Mouse (Mus musculus) heart, postnatal 36 days (tissue): ENCODE results near the gene Psenen. TPM values are rescaled to one million over a fixed set of nuclear protein-coding genes. Genes with fewer than 3 reads are reported as not detected.

ENCODE experiments used
- DNase-seq, 2 experiments: peaks; one replicate each; pipeline ENCODE4 v3.0.0; 2021 to 2022
- intact Hi-C: fragments of 180-260 bp; cut with DNase I; formaldehyde crosslinking; loops from one replicate; pipeline ENCODE4 v1.15.1; 2025
- total RNA-seq, 2 experiments: library from RNA; stranded (reverse); gene quantifications; 2 replicates each; pipeline ENCODE4 v1.2.3; 2021

Gene Psenen
- total RNA-seq, 2 experiments from 2014 or later = 75.8 to 81.6 TPM

DNA sequence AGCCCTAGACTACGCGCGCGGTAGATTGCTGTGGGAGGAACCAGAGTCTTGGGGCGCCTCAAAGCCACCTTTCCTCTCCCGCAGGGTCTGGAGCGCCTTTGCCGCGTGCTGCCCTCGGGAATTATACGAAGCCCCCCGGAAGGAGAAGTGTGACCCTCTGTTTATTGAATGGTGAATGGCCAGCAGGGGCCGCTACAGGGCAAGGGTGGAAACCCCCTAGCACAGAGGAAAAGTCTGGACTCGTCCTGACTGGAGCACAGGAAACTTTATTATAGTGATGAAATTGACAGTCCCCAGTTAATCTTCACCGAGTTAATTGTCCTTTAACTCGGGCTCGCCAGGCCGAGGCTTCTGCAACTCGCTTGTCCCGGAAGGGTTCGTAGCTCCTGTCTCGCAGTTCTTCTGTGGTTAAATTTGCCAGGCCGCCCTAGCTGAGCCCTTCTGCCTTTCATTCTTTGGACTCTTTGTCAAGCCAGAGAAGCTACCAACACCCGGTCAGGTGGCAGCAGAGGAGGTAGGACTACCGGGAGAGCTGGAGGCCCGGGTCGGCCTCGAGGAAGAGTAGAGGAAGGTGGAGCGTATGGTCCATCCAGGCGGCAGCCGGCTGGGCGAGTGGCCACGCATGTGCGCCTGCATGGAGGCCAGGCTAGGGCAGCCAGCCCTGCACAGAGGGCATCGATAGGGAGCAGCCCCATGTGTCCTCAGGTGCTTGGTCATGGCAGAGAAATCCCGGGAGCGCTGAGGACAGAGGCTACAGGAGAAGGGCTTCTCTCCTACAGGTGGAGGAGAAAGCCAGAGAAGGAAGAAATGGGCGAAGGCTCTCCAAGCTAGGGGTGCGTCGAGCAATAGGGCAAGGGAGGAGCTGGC lies 26.2 kb upstream of the Psenen start:
- peak; percentile 88 to 90 for DNase-seq
- intact Hi-C loops = loop anchor here (1.0 to 10.0 kb wide), 7 partner anchors 25 to 383 kb away; partner anchors contain the start of genes Fam187b, Ffar1, Hspb6 and Lsr

- intact Hi-C loops = loop anchor here (1.0 to 5.0 kb wide), 5 partner anchors 25 to 383 kb away; partner anchors contain the start of genes Fam187b, Hspb6, Lsr and Proser3
Measured at GRCm38 (mm10) chr7:30588676-30589434, 25.4 kb upstream of the Psenen start, which contains the start of gene Kmt2b. Kmt2b (minus strand) TSS chr7:30588726.

GRCm38 (mm10) chr7:30587842-30588667 lies 24.6 kb upstream of the Psenen start:
- DNase-seq = peak in 1 of 2 experiments; percentile 51
- intact Hi-C loops = loop anchor here (1.0 to 5.0 kb wide), 4 partner anchors 24 to 384 kb away; partner anchors contain the start of genes Fam187b, Hspb6, Lsr and Proser3

More at GRCm38 (mm10) chr7:30588676-30589434, 25.4 kb upstream of the Psenen start, which contains the start of gene Kmt2b:
- DNase-seq = peak; percentile 91 to 96

- DNase-seq = no peak
- intact Hi-C loops = loop anchor here (1.0 to 5.0 kb wide), 4 partner anchors 22 to 386 kb away; partner anchors contain the start of genes Fam187b, Hspb6, Lsr and Proser3
Measured at GRCm38 (mm10) chr7:30586455-30587020, 23.1 kb upstream of the Psenen start.

DNA sequence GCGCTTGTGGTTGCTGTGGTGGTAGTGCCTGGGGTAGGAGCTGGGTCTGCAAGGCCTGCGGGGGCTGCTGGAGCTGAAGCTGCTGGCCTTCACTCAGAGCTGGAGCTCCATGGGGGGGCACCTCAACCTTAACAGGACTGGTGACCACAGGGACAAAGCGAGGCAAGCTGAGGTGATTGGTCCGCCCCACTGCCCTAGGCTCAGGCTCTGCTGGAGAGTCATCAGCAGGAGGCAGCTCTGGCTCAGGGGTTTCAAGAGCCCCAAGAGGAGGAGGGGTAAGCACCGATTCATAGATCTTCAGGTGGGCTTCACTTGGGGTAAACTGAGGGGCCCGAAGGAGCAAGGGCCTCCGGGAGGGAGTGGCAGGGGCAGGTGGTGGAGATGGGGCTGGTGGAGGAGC lies 21.7 kb upstream of the Psenen start:
- DNase-seq = no peak
- intact Hi-C loops = loop anchor here (5.0 kb wide), 3 partner anchors 33 to 387 kb away; partner anchors contain the start of genes Fam187b, Hspb6, Lsr and Proser3

DNA sequence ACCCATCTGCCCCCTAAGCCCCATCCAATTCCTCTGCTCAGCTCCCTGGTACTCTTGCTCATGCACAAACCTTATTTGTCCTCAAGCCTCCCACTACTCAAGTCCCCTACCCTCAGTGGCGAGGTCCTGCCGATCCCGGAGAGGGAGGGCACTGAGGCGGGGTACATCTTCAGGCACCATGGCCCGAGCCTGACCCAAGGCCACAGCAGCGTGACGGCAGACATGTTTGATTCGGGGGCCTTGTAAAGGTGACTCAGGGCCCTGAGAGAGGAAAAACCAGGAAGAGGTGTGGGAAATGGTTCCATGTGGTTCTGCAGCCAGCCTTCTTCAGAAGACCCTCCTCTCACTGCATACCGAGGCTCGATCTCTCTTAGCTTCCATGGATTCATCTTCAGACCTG lies 20.9 kb upstream of the Psenen start:
- DNase-seq = no peak
- intact Hi-C loops = no loop called here

DNA sequence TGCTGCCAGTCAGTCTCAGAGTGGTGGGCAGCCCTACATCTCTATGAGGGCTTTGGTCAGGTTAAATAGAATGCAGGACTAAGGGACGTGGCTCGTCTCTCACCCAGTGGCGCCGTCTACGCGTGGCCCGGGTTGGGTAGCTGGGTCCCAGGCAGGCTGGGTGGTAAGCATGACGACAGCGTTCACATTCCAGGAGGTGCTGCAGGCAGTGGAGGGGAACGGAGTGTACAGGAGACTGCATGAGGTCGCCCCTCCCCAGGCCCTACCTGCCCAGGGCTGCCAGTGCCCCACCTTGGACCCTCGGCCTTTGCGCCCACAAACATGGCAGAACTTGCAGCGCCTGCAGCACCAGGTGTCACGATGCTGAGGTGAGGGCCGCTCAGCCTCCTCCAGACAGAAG lies 18.1 kb upstream of the Psenen start:
- intact Hi-C loops = no loop called here

DNA sequence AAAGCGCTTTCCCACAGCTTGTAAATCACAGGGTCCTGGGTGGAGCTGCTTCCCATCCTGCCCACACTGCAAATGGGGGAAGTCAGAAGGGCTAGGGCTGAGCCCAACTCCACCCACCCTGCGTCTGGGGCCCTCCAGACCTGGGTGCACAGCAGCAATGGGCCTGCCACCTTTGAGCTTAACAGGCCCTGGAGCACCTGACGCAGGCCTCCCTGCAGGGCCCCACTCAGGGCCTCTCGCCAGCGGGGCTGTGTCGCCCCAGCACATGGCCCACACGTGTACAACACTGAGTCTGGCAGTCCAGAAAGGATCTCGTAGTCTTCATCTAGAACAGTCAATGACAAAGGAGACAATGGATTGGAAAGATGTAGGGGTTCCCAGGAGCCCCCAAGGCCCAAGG lies 16.5 kb upstream of the Psenen start:
- DNase-seq = no peak
- intact Hi-C loops = no loop called here

More for the DNA sequence above, 18.1 kb upstream of the Psenen start:
- DNase-seq = no peak

DNA sequence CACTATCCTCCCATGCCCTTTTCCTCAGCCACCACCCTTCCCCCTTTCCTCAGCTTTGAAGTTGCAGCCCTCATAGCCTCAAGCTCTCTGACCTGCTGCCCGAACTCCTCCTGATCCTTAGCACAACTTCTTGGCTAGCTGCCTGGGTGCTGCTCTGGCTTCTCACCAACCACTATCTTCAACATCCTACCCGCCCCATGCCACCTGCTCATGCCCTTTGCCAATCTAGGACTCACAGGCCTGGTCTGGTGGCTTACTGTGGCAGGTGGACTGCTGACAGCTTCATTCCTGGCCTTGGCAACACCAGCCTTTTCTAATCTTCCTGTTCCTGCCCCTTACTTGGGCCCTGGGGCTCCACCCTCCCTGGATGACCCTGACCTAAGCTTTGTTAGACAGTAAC lies 9.5 kb upstream of the Psenen start:
- peak in 1 of 2 experiments; percentile 53 for DNase-seq
- intact Hi-C loops = no loop called here

DNA sequence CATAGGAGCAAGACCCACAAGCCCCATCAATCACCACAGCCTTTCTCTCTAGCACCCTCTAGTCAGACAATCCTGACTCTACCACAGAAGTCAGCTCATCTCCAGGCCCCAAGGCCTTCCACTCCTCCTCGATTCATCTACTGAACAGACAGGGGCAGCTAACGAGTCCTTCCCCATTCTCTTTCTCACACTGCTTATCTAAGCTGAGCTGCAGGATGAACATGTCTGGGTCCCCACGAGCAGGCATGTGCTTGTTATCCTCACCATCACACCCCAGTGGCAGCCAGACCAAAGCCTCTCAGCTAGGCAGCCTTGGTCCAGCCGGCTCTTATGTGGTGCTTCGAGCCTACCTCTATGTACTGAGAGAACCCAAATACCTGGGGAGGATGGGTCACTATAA lies 9.0 kb upstream of the Psenen start:
- intact Hi-C loops = no loop called here
- no peak for DNase-seq

GRCm38 (mm10) chr7:30567555-30567954 lies 4.1 kb upstream of the Psenen start:
- intact Hi-C loops = no loop called here
- DNase-seq = no peak

GRCm38 (mm10) chr7:30566033-30566432 lies 2.6 kb upstream of the Psenen start:
- intact Hi-C loops = no loop called here

DNA sequence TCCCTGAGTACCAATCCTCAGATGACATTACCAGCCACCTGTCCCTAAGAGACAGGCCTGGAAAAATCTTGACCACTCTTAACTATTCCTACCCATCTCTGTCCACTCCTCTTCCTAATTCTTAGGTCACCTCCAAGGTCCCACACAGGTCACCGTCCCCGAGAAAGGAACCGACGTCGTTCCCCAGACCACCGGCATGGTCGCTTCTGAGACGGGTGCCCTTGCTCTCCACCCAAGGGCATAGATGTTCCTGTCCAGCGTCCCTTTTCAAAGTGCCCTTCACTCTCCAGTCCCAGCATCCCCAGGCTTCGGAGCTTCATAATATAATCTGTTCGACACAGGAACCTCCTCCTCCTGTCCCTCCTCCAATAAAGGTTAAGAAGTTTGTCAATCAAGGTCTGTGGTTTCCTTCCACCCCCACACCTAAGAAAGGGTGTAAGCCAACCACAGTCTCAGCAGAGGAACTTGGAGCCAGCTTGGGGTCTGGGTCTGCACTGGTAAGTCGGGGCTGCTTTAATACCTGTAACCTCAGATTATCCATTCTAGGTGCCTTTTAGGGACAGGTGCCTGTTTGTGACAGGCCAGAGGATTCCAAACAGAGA lies 1.6 kb upstream of the Psenen start, which contains the start of gene Igflr1:
TSS of gene Igflr1 (plus strand) at position 458 of the 602 bp plus-strand sequence.
- intact Hi-C loops = loop anchor here (1.0 kb wide), 1 partner anchor 22 kb away; no protein-coding TSS in a partner anchor
- no peak for DNase-seq

More at GRCm38 (mm10) chr7:30566033-30566432, 2.6 kb upstream of the Psenen start:
- no peak for DNase-seq

GRCm38 (mm10) chr7:30563906-30564280 lies 466 bp upstream of the Psenen start:
- intact Hi-C loops = loop anchor here (1.0 kb wide), 1 partner anchor 23 kb away; no protein-coding TSS in a partner anchor
- no peak for DNase-seq

- intact Hi-C loops = no loop called here
Measured at GRCm38 (mm10) chr7:30562526-30563116, 806 bp downstream of the Psenen start.

DNA sequence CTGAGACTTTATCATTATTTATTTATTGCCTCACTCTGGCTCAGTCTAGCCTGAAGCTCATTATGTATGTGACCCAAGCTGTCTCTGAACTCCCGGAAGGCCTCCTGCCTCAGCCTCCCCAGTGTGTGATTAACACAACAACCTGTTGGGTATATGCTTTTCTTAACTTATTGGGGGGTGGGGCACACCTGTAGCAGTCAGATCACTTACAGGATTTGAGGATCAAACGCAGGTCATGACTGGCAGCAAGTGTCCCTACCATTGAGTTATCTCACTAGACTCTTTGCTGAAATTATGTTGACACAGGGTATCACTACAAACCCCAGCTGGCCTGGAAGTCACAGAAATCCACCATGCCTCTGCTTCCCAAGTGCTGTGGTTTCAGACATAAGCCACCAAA lies 3.1 kb downstream of the Psenen start:
- intact Hi-C loops = no loop called here
- no peak for DNase-seq

More at GRCm38 (mm10) chr7:30562526-30563116, 806 bp downstream of the Psenen start:
- peak in 1 of 2 experiments; percentile 27 for DNase-seq

- intact Hi-C loops = no loop called here
- peak; percentile 90 to 91 for DNase-seq
Measured at GRCm38 (mm10) chr7:30559443-30559954, 3.9 kb downstream of the Psenen start, which contains the start of gene Lin37. Lin37 (minus strand) TSS chr7:30559838.
